Mouse (Mus musculus): Measurements from ENCODE around the gene Bfsp1.
A peak's percentile ranks its signal among the peaks of the same experiment; 100 is the strongest.

Gene Bfsp1

GRCm38 (mm10) chr2:143891302-143892048 is 28.5 kb upstream of the Bfsp1 start:
- no peaks in the 10 kb centered on the region for H3K27me3 ChIP-seq (ENCODE audit: insufficient read depth, low read length)
- H3K4me1 ChIP-seq (replicated peaks; ENCODE audit: low read depth, low read length): peaks cover 31% of the 10 kb centered on the region
- H3K9me3 ChIP-seq (ENCODE audit: low read length): no peaks in the 10 kb centered on the region
- no peak overlapping the region for H3K4me3 ChIP-seq (replicated peaks; ENCODE audit: low read length)
- TF ChIP-seq POU5F1 (IDR thresholded peaks at IDR 0.05; ENCODE audit: borderline replicate concordance, low read length) (no peak), CTCF (conservative IDR thresholded peaks at IDR 0.05; ENCODE audit: low read length) (no peak), NANOG (IDR thresholded peaks at IDR 0.05; ENCODE audit: borderline replicate concordance, low read length) (no peak)
- H3K36me3 ChIP-seq (ENCODE audit: insufficient read depth, low read length): no peaks in the 10 kb centered on the region

GRCm38 (mm10) chr2:143889860-143890433 is 27.0 kb upstream of the Bfsp1 start:
- H3K9me3 ChIP-seq (ENCODE audit: low read length): no peaks in the 10 kb centered on the region
- H3K27me3 ChIP-seq (ENCODE audit: insufficient read depth, low read length): no peaks in the 10 kb centered on the region

GRCm38 (mm10) chr2:143889131-143889859 is 26.3 kb upstream of the Bfsp1 start:
- Histone ChIP-seq H3K9me3 (ENCODE audit: low read length) (no peaks in the 10 kb centered on the region), H3K36me3 (ENCODE audit: insufficient read depth, low read length) (no peaks in the 10 kb centered on the region), H3K4me1 (replicated peaks; ENCODE audit: low read depth, low read length) (peaks cover 37% of the 10 kb centered on the region), H3K4me3 (replicated peaks; ENCODE audit: low read length) (peak overlapping the region; percentile 46), H3K27me3 (ENCODE audit: insufficient read depth, low read length) (no peaks in the 10 kb centered on the region)
- TF ChIP-seq POU5F1 (IDR thresholded peaks at IDR 0.05; ENCODE audit: borderline replicate concordance, low read length) (no peak), NANOG (IDR thresholded peaks at IDR 0.05; ENCODE audit: borderline replicate concordance, low read length) (no peak), CTCF (conservative IDR thresholded peaks at IDR 0.05; ENCODE audit: low read length) (no peak)

More at GRCm38 (mm10) chr2:143889860-143890433, 27.0 kb upstream of the Bfsp1 start:
- no peaks in the 10 kb centered on the region for H3K36me3 ChIP-seq (ENCODE audit: insufficient read depth, low read length)
- H3K4me1 ChIP-seq (replicated peaks; ENCODE audit: low read depth, low read length): peaks cover 37% of the 10 kb centered on the region
- TF ChIP-seq NANOG (IDR thresholded peaks at IDR 0.05; ENCODE audit: borderline replicate concordance, low read length) (no peak), CTCF (conservative IDR thresholded peaks at IDR 0.05; ENCODE audit: low read length) (no peak), POU5F1 (IDR thresholded peaks at IDR 0.05; ENCODE audit: borderline replicate concordance, low read length) (no peak)
- H3K4me3 ChIP-seq (replicated peaks; ENCODE audit: low read length): peak overlapping the region; percentile 46

- Histone ChIP-seq H3K4me1 (replicated peaks; ENCODE audit: low read depth, low read length) (peaks cover 14% of the 10 kb centered on the region), H3K4me3 (replicated peaks; ENCODE audit: low read length) (no peak overlapping the region), H3K27me3 (ENCODE audit: insufficient read depth, low read length) (no peaks in the 10 kb centered on the region), H3K9me3 (ENCODE audit: low read length) (no peaks in the 10 kb centered on the region; the same call in 1 of the 2 replicates), H3K36me3 (ENCODE audit: insufficient read depth, low read length) (no peaks in the 10 kb centered on the region)
- TF ChIP-seq POU5F1 (IDR thresholded peaks at IDR 0.05; ENCODE audit: borderline replicate concordance, low read length) (no peak), NANOG (IDR thresholded peaks at IDR 0.05; ENCODE audit: borderline replicate concordance, low read length) (no peak), CTCF (conservative IDR thresholded peaks at IDR 0.05; ENCODE audit: low read length) (no peak)
Observed at GRCm38 (mm10) chr2:143882606-143883288, 19.8 kb upstream of the Bfsp1 start.

- Histone ChIP-seq H3K4me3 (replicated peaks; ENCODE audit: low read length) (no peak overlapping the region), H3K9me3 (ENCODE audit: low read length) (no peaks in the 10 kb centered on the region; the same call in 1 of the 2 replicates), H3K4me1 (replicated peaks; ENCODE audit: low read depth, low read length) (peaks cover 14% of the 10 kb centered on the region), H3K27me3 (ENCODE audit: insufficient read depth, low read length) (no peaks in the 10 kb centered on the region), H3K36me3 (ENCODE audit: insufficient read depth, low read length) (no peaks in the 10 kb centered on the region)
- TF ChIP-seq POU5F1 (IDR thresholded peaks at IDR 0.05; ENCODE audit: borderline replicate concordance, low read length) (no peak), NANOG (IDR thresholded peaks at IDR 0.05; ENCODE audit: borderline replicate concordance, low read length) (no peak), CTCF (conservative IDR thresholded peaks at IDR 0.05; ENCODE audit: low read length) (no peak)
Observed at GRCm38 (mm10) chr2:143882002-143882401, 19.0 kb upstream of the Bfsp1 start.

GRCm38 (mm10) chr2:143879311-143879710 is 16.3 kb upstream of the Bfsp1 start:
- Histone ChIP-seq H3K36me3 (ENCODE audit: insufficient read depth, low read length) (no peaks in the 10 kb centered on the region), H3K27me3 (ENCODE audit: insufficient read depth, low read length) (no peaks in the 10 kb centered on the region), H3K9me3 (ENCODE audit: low read length) (no peaks in the 10 kb centered on the region; the same call in 1 of the 2 replicates), H3K4me1 (replicated peaks; ENCODE audit: low read depth, low read length) (peaks cover 3% of the 10 kb centered on the region; the same call in 1 of the 2 replicates), H3K4me3 (replicated peaks; ENCODE audit: low read length) (no peak overlapping the region)
- TF ChIP-seq CTCF (conservative IDR thresholded peaks at IDR 0.05; ENCODE audit: low read length): no peak
- TF ChIP-seq NANOG (IDR thresholded peaks at IDR 0.05; ENCODE audit: borderline replicate concordance, low read length): no peak
- no peak for TF ChIP-seq POU5F1 (IDR thresholded peaks at IDR 0.05; ENCODE audit: borderline replicate concordance, low read length)

- no peak for TF ChIP-seq POU5F1 (IDR thresholded peaks at IDR 0.05; ENCODE audit: borderline replicate concordance, low read length)
- no peak for TF ChIP-seq NANOG (IDR thresholded peaks at IDR 0.05; ENCODE audit: borderline replicate concordance, low read length)
- Histone ChIP-seq H3K36me3 (ENCODE audit: insufficient read depth, low read length) (no peaks in the 10 kb centered on the region), H3K9me3 (ENCODE audit: low read length) (no peaks in the 10 kb centered on the region; the same call in 1 of the 2 replicates), H3K27me3 (ENCODE audit: insufficient read depth, low read length) (no peaks in the 10 kb centered on the region), H3K4me1 (replicated peaks; ENCODE audit: low read depth, low read length) (peaks cover 4% of the 10 kb centered on the region; the same call in 1 of the 2 replicates), H3K4me3 (replicated peaks; ENCODE audit: low read length) (no peak overlapping the region)
Observed at GRCm38 (mm10) chr2:143876929-143877632, 14.1 kb upstream of the Bfsp1 start.
